Mouse (Mus musculus): ENCODE results near the gene Ntn4. TPM values are rescaled to one million over a fixed set of nuclear protein-coding genes. Genes with fewer than 3 reads are reported as not detected.

Ntn4 gene
- 5.9 and 8.3 TPM in 2 replicates for polyA plus RNA-seq (2012; rRNA removed)

DNA sequence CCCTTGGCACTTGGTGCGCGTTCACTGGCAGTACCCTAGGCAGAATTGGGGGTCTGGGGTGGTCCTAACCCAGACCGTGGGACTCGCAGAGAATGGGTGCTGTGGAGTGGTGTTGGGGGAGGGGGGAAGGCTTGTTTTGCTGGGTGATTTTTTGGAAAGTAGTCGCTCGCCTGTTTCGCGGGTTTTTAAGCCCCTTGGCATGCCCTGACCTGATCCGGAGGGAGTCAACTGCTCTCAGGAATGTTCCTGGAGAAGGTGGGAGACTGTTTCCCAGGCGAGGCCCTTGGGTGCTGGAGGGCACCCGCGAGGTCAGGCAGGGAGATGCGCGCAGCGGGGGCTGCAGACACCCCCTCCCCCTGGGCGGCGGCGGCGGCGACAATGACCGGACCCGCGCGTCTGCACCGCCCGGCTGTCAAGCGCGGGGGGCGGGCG, at the start of gene Ntn4:
Gene Ntn4 (plus strand): TSS at position 161 of the 432 bp plus-strand sequence.
- no peak for TF ChIP-seq CTCF (IDR thresholded peaks at IDR 0.05; ENCODE audit: borderline replicate concordance, extremely low read depth, insufficient read depth, insufficient read length)
- no peak for TF ChIP-seq POLR2A (IDR thresholded peaks at IDR 0.05; ENCODE audit: borderline replicate concordance, extremely low read depth, insufficient read depth, insufficient read length, poor library complexity, severe bottlenecking)
- no peak for DNase-seq (ENCODE audit: low read depth)

DNA sequence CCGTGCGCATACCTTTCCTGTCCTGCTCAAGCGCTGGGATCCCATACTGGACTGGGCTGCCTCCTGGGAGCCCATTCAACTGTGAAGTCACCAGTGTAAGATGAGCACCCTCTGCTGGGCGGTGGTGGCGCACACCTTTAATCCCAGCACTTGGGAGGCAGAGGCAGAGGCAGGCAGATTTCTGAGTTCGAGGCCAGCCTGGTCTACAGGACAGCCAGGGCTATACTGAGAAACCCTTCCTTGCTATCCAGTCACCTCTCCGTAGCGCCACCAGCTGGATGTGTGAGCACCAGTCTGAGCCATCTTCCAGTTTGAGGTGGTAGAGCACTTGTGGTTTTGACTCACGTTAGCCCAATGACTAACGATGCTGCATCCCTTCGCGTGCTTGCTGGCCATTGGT, 48.0 kb upstream of the Ntn4 start:
- TF ChIP-seq CTCF (IDR thresholded peaks at IDR 0.05; ENCODE audit: borderline replicate concordance, extremely low read depth, insufficient read depth, insufficient read length), result no peak
- TF ChIP-seq POLR2A (IDR thresholded peaks at IDR 0.05; ENCODE audit: borderline replicate concordance, extremely low read depth, insufficient read depth, insufficient read length, poor library complexity, severe bottlenecking), result no peak
- no peak for DNase-seq (ENCODE audit: low read depth)

- TF ChIP-seq CTCF (IDR thresholded peaks at IDR 0.05; ENCODE audit: borderline replicate concordance, extremely low read depth, insufficient read depth, insufficient read length) (peak; percentile 77), POLR2A (IDR thresholded peaks at IDR 0.05; ENCODE audit: borderline replicate concordance, extremely low read depth, insufficient read depth, insufficient read length, poor library complexity, severe bottlenecking) (peak; percentile 28; the same call in 1 of the 2 replicates)
- peak; percentile 96 for DNase-seq (ENCODE audit: low read depth)
Observed at GRCm38 (mm10) chr10:93594022-93594482, 46.4 kb upstream of the Ntn4 start.

DNA sequence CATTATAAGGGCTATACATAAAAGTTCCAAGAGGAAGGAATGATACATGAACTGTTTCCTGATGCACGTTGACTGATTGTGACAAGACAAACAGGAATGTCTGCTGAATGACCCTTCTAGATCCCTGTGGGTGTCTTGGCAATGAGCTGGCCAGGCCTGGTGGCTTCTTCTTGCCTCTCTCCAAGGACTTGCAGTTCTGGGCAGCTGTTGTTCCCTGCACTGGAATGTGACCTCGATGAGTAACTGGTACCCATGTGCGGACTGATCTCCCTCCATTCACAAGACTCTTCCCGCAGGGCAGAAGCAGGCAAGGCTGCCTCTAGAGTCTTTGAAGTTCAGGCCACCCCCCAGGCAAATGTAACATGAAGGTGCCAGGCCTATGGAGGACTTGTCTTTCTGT, 44.6 kb upstream of the Ntn4 start:
- no peak for DNase-seq (ENCODE audit: low read depth)
- TF ChIP-seq POLR2A (IDR thresholded peaks at IDR 0.05; ENCODE audit: borderline replicate concordance, extremely low read depth, insufficient read depth, insufficient read length, poor library complexity, severe bottlenecking) (no peak), CTCF (IDR thresholded peaks at IDR 0.05; ENCODE audit: borderline replicate concordance, extremely low read depth, insufficient read depth, insufficient read length) (no peak)

DNA sequence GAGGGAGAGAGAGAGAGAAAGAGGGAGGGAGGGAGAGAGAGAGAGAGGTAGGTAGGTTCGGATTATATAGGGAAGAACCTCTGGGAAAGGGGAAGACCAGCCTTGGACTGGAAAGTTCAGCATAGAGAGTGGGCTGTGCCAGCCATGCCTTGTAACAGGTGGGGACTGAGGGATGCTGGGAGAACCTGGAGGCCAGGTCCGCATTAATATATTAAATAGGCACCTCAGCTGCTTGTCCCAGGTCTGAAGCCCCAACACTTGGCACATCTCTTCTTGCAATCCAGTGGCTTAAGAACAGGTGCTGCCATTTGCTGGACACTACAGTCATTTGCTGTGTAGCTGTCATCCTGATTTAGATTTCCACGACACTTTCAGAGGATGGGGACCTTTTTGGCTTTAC, 43.8 kb upstream of the Ntn4 start:
- DNase-seq (ENCODE audit: low read depth), result no peak
- TF ChIP-seq CTCF (IDR thresholded peaks at IDR 0.05; ENCODE audit: borderline replicate concordance, extremely low read depth, insufficient read depth, insufficient read length), result no peak
- no peak for TF ChIP-seq POLR2A (IDR thresholded peaks at IDR 0.05; ENCODE audit: borderline replicate concordance, extremely low read depth, insufficient read depth, insufficient read length, poor library complexity, severe bottlenecking)

GRCm38 (mm10) chr10:93602309-93602708, 38.2 kb upstream of the Ntn4 start:
- TF ChIP-seq POLR2A (IDR thresholded peaks at IDR 0.05; ENCODE audit: borderline replicate concordance, extremely low read depth, insufficient read depth, insufficient read length, poor library complexity, severe bottlenecking), result no peak
- no peak for DNase-seq (ENCODE audit: low read depth)

GRCm38 (mm10) chr10:93603256-93603655, 37.2 kb upstream of the Ntn4 start:
- no peak for DNase-seq (ENCODE audit: low read depth)
- TF ChIP-seq POLR2A (IDR thresholded peaks at IDR 0.05; ENCODE audit: borderline replicate concordance, extremely low read depth, insufficient read depth, insufficient read length, poor library complexity, severe bottlenecking) (no peak), CTCF (IDR thresholded peaks at IDR 0.05; ENCODE audit: borderline replicate concordance, extremely low read depth, insufficient read depth, insufficient read length) (0 out of 2 replicates have a peak, but pooled peaks have one; percentile 2)

GRCm38 (mm10) chr10:93606326-93606725, 34.2 kb upstream of the Ntn4 start:
- DNase-seq (ENCODE audit: low read depth), result no peak
- TF ChIP-seq POLR2A (IDR thresholded peaks at IDR 0.05; ENCODE audit: borderline replicate concordance, extremely low read depth, insufficient read depth, insufficient read length, poor library complexity, severe bottlenecking) (no peak), CTCF (IDR thresholded peaks at IDR 0.05; ENCODE audit: borderline replicate concordance, extremely low read depth, insufficient read depth, insufficient read length) (no peak)

DNA sequence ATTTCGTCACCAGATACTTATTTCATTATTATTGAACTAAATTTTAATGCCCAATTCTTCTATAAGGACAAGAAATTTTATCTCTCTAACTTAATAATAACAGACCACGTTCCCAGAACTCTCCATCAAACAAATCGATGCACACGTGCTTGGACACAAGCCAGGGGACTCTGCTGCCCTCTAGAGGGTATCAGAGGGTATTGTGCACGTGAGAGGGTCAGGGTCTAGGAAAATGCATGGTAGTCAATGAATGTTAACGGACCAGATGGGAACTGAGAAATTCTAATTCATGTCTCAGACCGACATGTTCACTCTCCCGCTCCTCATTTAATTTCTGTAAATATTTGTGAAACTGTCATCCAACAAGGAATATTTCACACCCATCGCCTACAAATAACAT, 32.4 kb upstream of the Ntn4 start:
- peak; percentile 73 for TF ChIP-seq CTCF (IDR thresholded peaks at IDR 0.05; ENCODE audit: borderline replicate concordance, extremely low read depth, insufficient read depth, insufficient read length)
- TF ChIP-seq POLR2A (IDR thresholded peaks at IDR 0.05; ENCODE audit: borderline replicate concordance, extremely low read depth, insufficient read depth, insufficient read length, poor library complexity, severe bottlenecking), result no peak
- DNase-seq (ENCODE audit: low read depth), result peak; percentile 61

- no peak for TF ChIP-seq CTCF (IDR thresholded peaks at IDR 0.05; ENCODE audit: borderline replicate concordance, extremely low read depth, insufficient read depth, insufficient read length)
- no peak for DNase-seq (ENCODE audit: low read depth)
Observed at GRCm38 (mm10) chr10:93609236-93609635, 31.2 kb upstream of the Ntn4 start.

DNA sequence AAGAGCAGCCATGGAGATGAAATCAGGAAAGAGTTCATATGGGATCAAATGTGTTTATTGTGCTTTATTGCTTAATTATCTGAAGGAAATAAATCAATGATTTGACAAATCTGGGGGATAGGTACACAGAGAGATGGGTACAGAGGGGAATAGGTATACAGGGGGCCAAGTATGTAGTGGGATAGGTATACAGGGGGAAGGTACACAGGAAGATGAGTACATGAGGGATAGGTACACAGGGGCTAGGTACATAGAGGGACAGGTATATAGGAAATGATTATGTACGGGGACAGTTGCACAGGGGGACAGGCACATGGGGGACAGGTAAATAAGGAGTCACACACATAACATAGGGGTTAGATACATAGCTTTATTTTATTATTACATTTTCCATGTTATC, 29.6 kb upstream of the Ntn4 start:
- TF ChIP-seq CTCF (IDR thresholded peaks at IDR 0.05; ENCODE audit: borderline replicate concordance, extremely low read depth, insufficient read depth, insufficient read length) (no peak), POLR2A (IDR thresholded peaks at IDR 0.05; ENCODE audit: borderline replicate concordance, extremely low read depth, insufficient read depth, insufficient read length, poor library complexity, severe bottlenecking) (no peak)
- DNase-seq (ENCODE audit: low read depth), result no peak

- TF ChIP-seq POLR2A (IDR thresholded peaks at IDR 0.05; ENCODE audit: borderline replicate concordance, extremely low read depth, insufficient read depth, insufficient read length, poor library complexity, severe bottlenecking) (no peak), CTCF (IDR thresholded peaks at IDR 0.05; ENCODE audit: borderline replicate concordance, extremely low read depth, insufficient read depth, insufficient read length) (peak; percentile 86)
- peak; percentile 78 for DNase-seq (ENCODE audit: low read depth)
Observed at GRCm38 (mm10) chr10:93611419-93612007, 29.0 kb upstream of the Ntn4 start.
